Comparison of ENCODE assay signal across 32 mouse cellular contexts in genomic region chr9:79989703-79990102, GRCm38 (mm10). TPM values are rescaled to one million over a fixed set of nuclear protein-coding genes. Genes with fewer than 3 reads are reported as not detected.
"Had no signal": no experiment of that assay in that cellular context is flagged by ENCODE, and none has a peak within 500 bp of the region (broad histone marks: within the 10 kb centered on the region; RNA-seq: fewer than 3 reads in every experiment).

No protein-coding gene starts in this region.

- H3K4me3 ChIP-seq: limb, embryonic 10.5 days; limb, embryonic 12.5 days; limb, embryonic 13.5 days; limb, embryonic 15.5 days; liver, embryonic 12.5 days; liver, embryonic 13.5 days; liver, embryonic 15.5 days; lung, embryonic 15.5 days; megakaryocyte, embryonic 14.5 days; midbrain, embryonic 10.5 days; midbrain, embryonic 12.5 days; midbrain, embryonic 13.5 days; midbrain, embryonic 15.5 days; myocyte; neural tube, embryonic 12.5 days had no signal

- H3K27me3 ChIP-seq: limb, embryonic 12.5 days; limb, embryonic 13.5 days; limb, embryonic 15.5 days; liver, embryonic 12.5 days; liver, embryonic 13.5 days; liver, embryonic 15.5 days; lung, embryonic 15.5 days; megakaryocyte, embryonic 14.5 days; midbrain, embryonic 12.5 days; midbrain, embryonic 13.5 days; midbrain, embryonic 15.5 days; neural tube, embryonic 12.5 days had no signal

- DNase-seq: left cerebral cortex, postnatal 4 days; liver; liver, embryonic 13.5 days; liver, postnatal 0 days; lung, adult 18-20 months; lung, adult 2 months; lung, embryonic 14.5 days; lung, postnatal 10 days; lung, postnatal 14 days; lung, postnatal 36 days; lung, postnatal 4 days; midbrain, embryonic 14.5 days had no signal

- H3K4me1 ChIP-seq: limb, embryonic 10.5 days; limb, embryonic 12.5 days; limb, embryonic 13.5 days; limb, embryonic 15.5 days; liver, embryonic 12.5 days; liver, embryonic 13.5 days; liver, embryonic 15.5 days; midbrain, embryonic 12.5 days; midbrain, embryonic 13.5 days; midbrain, embryonic 15.5 days; neural tube, embryonic 12.5 days had no signal

- H3K27ac ChIP-seq: limb, embryonic 10.5 days; limb, embryonic 12.5 days; limb, embryonic 13.5 days; limb, embryonic 15.5 days; liver, embryonic 12.5 days; liver, embryonic 13.5 days; liver, embryonic 14.5 days; liver, embryonic 15.5 days; lung, embryonic 15.5 days; macrophage; midbrain, embryonic 10.5 days; midbrain, embryonic 12.5 days; midbrain, embryonic 13.5 days; midbrain, embryonic 15.5 days; neural tube, embryonic 12.5 days had no signal

- H3K36me3 ChIP-seq: limb, embryonic 10.5 days; limb, embryonic 12.5 days; limb, embryonic 13.5 days; limb, embryonic 15.5 days; liver, embryonic 12.5 days; liver, embryonic 13.5 days; liver, embryonic 15.5 days; lung, embryonic 15.5 days; midbrain, embryonic 10.5 days; midbrain, embryonic 12.5 days; midbrain, embryonic 13.5 days; midbrain, embryonic 15.5 days; neural tube, embryonic 12.5 days had no signal

- H3K4me2 ChIP-seq: limb, embryonic 12.5 days; limb, embryonic 13.5 days; limb, embryonic 15.5 days; liver, embryonic 11.5 days; liver, embryonic 12.5 days; liver, embryonic 13.5 days; liver, embryonic 15.5 days; lung, embryonic 14.5 days; lung, embryonic 15.5 days; midbrain, embryonic 11.5 days; midbrain, embryonic 12.5 days; midbrain, embryonic 13.5 days; midbrain, embryonic 15.5 days; neural tube, embryonic 12.5 days had no signal

- H3K9me3 ChIP-seq: limb, embryonic 10.5 days; limb, embryonic 13.5 days; limb, embryonic 15.5 days; liver, embryonic 12.5 days; liver, embryonic 15.5 days; lung, embryonic 15.5 days; midbrain, embryonic 10.5 days; midbrain, embryonic 12.5 days; midbrain, embryonic 13.5 days; midbrain, embryonic 15.5 days; neural tube, embryonic 12.5 days had no signal

- H3K9ac ChIP-seq: limb, embryonic 12.5 days; limb, embryonic 13.5 days; limb, embryonic 15.5 days; liver, embryonic 12.5 days; liver, embryonic 13.5 days; liver, embryonic 14.5 days; liver, embryonic 15.5 days; liver, postnatal 0 days; lung, embryonic 14.5 days; lung, embryonic 15.5 days; midbrain, embryonic 12.5 days; midbrain, embryonic 13.5 days; midbrain, embryonic 15.5 days; neural tube, embryonic 12.5 days had no signal

RNA-seq across cellular contexts. Expression of gene Filip1, which starts 22.9 kb away (rescaled TPM):
- total RNA-seq: megakaryocyte-erythroid progenitor cell, adult 5-6 weeks; monocyte, adult 5-6 weeks had no signal
- polyA plus RNA-seq: macrophage had no signal
